Mouse (Mus musculus): ENCODE data around the gene Plekhf1.

DNA sequence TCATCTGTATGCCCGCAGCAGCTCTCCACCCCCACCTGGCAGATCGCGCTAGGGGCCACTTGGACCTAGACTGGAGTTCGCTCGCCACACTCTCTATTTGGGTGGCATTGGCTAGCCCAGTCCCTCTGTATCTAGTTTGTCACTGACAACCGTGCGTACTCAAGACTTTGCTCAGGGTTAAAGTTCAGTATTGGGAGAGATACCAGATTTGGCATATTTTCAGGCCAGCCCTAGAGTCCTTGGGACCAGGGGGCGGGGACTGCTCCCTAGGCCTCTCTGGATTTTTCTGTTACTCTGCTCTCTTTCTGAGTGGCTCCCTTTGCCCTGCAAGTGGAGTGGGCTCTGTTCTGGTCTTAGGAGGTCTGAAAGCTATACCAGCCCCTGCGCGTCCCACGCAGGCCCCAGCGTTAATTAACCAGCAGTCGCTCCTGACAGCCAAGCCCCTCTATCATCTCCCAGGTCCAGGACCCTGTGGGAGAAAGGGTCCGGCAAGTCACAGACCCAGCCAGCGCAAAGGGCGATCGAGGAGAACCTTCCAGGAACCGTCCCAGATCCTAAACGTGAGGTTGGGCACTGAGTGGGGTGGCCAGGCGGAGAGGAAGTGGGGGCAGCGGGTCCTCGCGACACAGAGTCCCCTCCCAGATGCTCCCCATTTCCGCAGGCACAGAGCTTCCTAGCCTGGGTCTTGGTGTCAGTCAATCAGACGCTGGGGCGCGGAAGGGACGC lies 44.7 kb downstream of the Plekhf1 start, which contains the start of gene 1600014C10Rik:
- TF ChIP-seq CTCF (IDR thresholded peaks at IDR 0.05; ENCODE audit: borderline replicate concordance, extremely low read depth, insufficient read depth, insufficient read length) (no peak), POLR2A (IDR thresholded peaks at IDR 0.05; ENCODE audit: borderline replicate concordance, extremely low read depth, insufficient read depth, insufficient read length, poor library complexity, severe bottlenecking) (no peak)

All from brain, embryonic 14.5 days (tissue).